Mouse (Mus musculus) liver, adult 10 weeks (tissue): ENCODE measurements around the gene Alg1. TPM values are rescaled to one million over a fixed set of nuclear protein-coding genes. Genes with fewer than 3 reads are reported as not detected.

Experiments used
- polyA plus RNA-seq: library from polyadenylated mRNA; stranded (reverse); fragments of 350-450 nt; fragmentation: Illumina TruSeq; extraction: RNeasy Lipid Tissue Mini Kit (QIAGEN cat#74804); gene quantifications from one replicate; pipeline ENCODE4 v1.2.3, GENCODE M21; 2014; ENCODE audit warnings: low read depth, low replicate concordance

Alg1 gene
- 1.7 TPM for polyA plus RNA-seq

DNA sequence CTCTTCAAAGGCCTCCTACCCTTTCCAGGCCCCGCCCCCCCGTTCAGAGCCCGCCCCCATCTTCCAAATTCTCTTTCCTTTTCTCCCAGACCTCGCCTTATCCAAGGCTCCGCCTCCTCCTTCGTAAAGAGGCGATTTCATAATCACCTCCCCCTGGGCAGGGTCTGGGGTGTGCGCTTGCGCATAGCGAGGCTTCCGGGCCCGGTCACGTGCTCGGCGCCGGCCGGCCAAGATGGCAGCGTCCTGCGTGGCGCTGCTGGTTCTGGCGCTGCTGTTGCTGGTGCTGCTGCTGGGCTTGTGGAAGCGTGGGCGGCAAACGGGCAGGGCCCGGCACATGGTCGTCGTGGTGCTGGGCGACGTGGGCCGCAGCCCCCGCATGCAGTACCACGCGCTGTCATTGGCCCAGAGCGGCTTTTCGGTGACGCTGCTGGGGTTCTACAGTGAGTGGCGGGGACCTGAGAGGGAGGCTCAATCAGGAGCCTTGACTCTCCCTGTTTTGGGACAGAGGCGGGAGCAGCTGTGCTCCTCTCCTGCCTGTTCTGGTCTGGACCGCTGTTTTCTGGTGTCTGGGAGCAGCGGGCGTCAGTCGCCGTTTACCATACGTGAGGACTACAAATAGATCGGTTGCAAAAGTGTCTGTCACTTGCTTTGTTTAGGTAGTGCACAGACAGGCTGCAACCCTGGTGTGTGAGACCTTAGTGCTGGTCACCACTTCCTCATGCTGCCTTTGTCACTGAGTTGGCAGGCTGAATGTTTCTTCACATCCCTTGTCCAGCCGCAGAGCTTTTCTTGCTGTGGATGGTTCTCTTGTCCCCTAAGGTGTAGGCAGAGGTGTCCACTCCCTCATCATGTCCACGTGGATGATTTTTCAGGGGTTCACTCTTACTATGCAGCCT, at the start of gene Alg1:
Alg1 (plus strand) TSS at position 204 of the 896 bp plus-strand sequence.

DNA sequence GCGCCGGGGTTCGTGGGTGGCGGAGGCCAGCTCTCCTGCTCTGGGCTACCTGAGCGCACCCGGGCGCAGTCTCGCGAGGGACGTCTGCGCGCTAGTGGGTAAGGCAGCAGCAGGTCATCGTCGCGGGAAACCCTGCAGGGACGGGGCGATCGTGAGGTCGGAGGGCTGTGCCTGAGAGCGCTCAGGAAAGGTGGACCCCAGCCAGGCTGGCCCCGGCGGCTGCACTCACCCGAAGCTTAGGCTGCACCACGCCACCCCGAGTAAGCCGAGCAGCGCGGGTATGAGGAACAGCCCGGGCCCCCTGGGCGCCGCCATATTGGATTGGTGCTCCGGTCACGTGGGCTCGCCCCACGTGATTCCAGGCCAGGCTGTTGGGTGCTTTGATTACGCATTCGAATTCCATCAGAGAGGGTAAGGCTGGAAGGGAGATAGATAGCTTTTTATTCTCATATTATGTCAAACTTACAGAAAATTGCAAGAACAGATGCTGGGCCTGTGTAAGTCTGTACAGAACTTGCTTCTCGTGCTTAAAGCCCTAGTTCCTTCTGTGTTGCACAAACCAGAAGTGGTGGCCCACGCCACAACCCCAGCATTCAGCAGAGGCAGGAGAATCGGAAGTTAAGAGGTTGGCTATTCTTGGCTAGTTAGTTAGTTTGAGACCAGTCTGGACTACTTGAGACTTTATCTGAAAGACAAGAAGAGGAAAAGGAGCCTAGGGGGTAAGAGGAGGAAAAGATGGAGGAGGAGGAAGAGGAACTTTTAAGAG, 29.6 kb upstream of the Alg1 start, which contains the start of gene Nagpa:
Nagpa (minus strand) TSS at position 345 of the 766 bp plus-strand sequence.

DNA sequence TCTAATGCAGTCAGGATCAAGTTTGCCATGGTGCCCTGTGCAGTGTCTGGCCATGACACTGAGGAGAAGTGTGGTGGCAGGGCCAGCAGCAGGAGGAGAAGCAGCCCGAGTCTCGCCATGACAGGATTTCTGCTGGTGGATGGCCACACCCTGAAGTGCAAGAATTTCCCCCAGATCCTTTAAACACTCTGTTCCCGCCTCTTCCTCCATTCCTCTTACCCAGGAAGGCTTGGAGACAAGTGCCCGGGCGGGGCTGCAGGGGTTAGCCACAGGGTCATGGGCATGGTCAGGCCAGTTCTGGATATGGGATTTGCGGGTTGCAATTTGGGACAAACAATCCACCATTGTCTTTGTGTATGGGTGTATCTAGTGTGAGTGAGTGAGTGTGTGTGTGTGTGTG, 11.3 kb upstream of the Alg1 start, which contains the start of gene AU021092:
AU021092 (minus strand) TSS at position 160 of the 400 bp plus-strand sequence.

DNA sequence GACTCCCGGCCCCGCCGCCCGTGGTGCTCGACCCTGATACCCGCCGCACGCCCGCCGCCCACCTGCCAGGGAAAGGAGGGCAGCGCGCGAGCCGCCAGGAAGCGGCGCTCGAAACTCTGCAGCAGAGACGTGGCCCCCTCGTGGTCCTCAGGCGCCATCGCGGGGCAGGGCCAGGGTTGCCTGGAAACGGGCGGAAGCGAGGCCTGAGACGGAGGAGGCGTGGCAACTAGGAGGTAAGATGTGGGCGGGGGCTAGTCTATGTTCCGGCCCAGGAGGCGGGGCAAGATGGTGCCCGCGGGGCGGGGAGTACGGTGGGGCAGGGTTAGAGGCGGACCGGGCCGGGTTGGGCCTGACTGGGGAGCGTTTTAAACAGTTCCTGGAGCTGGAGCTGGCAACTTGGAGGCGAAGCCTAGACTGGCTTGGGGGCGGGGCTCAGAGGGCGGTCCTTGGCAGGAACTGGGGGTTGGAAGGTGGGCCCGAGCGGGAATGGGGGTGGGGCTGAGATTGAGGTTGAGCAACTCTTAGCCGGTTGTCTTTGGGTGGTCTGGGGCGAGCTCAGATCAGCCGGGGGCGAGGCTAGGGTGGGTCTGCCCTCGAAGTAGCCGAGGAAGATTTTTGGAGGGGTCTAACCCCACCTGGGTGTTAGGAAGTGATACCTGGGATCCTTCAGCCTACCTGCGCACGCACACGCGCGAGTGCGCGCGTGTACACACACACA, 22.5 kb downstream of the Alg1 start, which contains the start of gene Eef2kmt:
Eef2kmt (minus strand) TSS at position 205 of the 718 bp plus-strand sequence.

Other genes with a start within 250 kb of the Alg1 start
- gene Sept12, start 235.8 kb upstream of the Alg1 start, polyA plus RNA-seq = not detected
- not detected for gene Smim22, start 226.3 kb upstream of the Alg1 start, polyA plus RNA-seq
- gene Rogdi, start 220.1 kb upstream of the Alg1 start, polyA plus RNA-seq = 1.7 TPM
- gene Glyr1, start 183.8 kb upstream of the Alg1 start, polyA plus RNA-seq = 48.3 TPM
- gene Ubn1, start 183.6 kb upstream of the Alg1 start, polyA plus RNA-seq = 7.8 TPM
- gene Ppl, start 101.2 kb upstream of the Alg1 start, polyA plus RNA-seq = 4.8 TPM
- not detected for gene Sec14l5, start 86.5 kb upstream of the Alg1 start, polyA plus RNA-seq
- gene Nagpa, start 29.6 kb upstream of the Alg1 start, polyA plus RNA-seq = 2.7 TPM
- gene AU021092, start 11.3 kb upstream of the Alg1 start, polyA plus RNA-seq = 0.40 TPM
- gene Eef2kmt, start 22.4 kb downstream of the Alg1 start, polyA plus RNA-seq = 2.4 TPM